Mouse (Mus musculus) cerebellum, adult 9-10 months (tissue): ENCODE data around the gene Nfic.
A peak's percentile ranks its signal among the peaks of the same experiment; 100 is the strongest.

Source experiments
- DNase-seq: peaks from one replicate; pipeline ENCODE4 v3.0.0; 2022

Nfic gene

GRCm38 (mm10) chr10:81354738-81355477, 100.5 kb downstream of the Nfic start:
- DNase-seq, result peak; percentile 38

- peak; percentile 51 for DNase-seq
Measured at GRCm38 (mm10) chr10:81351678-81352291, 103.7 kb downstream of the Nfic start.

- peak; percentile 99 for DNase-seq
Measured at GRCm38 (mm10) chr10:81350351-81351063, 104.9 kb downstream of the Nfic start, which contains the start of gene Hmg20b. Gene Hmg20b, minus strand, starts transcription at chr10:81350480.

- peak; percentile 67 for DNase-seq
Measured at GRCm38 (mm10) chr10:81349961-81350350, 105.5 kb downstream of the Nfic start.

GRCm38 (mm10) chr10:81349146-81349545, 106.3 kb downstream of the Nfic start:
- peak; percentile 50 for DNase-seq

GRCm38 (mm10) chr10:81346453-81347067, 108.9 kb downstream of the Nfic start:
- peak; percentile 25 for DNase-seq
